Mouse (Mus musculus) megakaryocyte, embryonic 14.5 days (primary cell): ENCODE data around the gene Rarg.

Experiments used
- FLI1 ChIP-seq: IDR thresholded peaks from 2 replicates; pipeline ENCODE4 v1.6.1; 2012; ENCODE audit warnings: low read length, inconsistent platforms, mixed read lengths
- GATA1 ChIP-seq: IDR thresholded peaks from 3 replicates; pipeline ENCODE4 v1.6.1; 2012; ENCODE audit warnings: mixed read lengths, low read length, inconsistent platforms, borderline replicate concordance

DNA sequence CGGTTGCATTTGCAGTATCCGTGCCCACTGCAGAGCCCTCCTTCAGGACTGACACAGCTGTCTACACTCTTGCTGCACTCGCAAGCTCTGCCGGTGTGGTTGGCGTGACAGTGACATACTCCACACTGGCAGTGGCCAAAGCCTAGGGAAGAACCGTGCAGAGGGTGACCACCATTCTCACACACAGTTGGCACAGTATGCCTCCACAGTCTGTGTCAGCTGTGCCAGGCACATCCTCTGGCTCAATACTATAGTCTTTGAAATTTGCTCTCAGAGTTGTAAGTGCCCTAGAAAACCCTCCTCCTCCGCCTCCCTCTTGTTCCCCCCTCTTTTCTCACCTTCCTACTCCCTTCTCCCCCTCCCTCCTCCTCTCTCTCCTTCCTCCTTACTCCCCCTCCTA, 40.0 kb downstream of the Rarg start:
- TF ChIP-seq FLI1, result no peak
- TF ChIP-seq GATA1, result no peak
